Mouse (Mus musculus) liver, embryonic 14.5 days (tissue): ENCODE data around the gene Hoxb8.

ENCODE experiments used
- CTCF ChIP-seq: IDR thresholded peaks from 2 replicates; pipeline ENCODE4 v1.5.1; 2016; ENCODE audit warnings: antibody characterized with exemption, low read depth, control low read depth
- EP300 ChIP-seq: IDR thresholded peaks from 2 replicates; pipeline ENCODE4 v1.6.1; 2016; ENCODE audit warnings: antibody characterized with exemption, low read depth

GRCm38 (mm10) chr11:96268031-96268745 is 13.5 kb upstream of the Hoxb8 start:
- TF ChIP-seq CTCF: no peak
- no peak for TF ChIP-seq EP300
